Mouse (Mus musculus) embryonic facial prominence, embryonic 13.5 days (tissue): ENCODE measurements around the gene Top3b. TPM values are rescaled to one million over a fixed set of nuclear protein-coding genes. Genes with fewer than 3 reads are reported as not detected.
A peak's percentile ranks its signal among the peaks of the same experiment; 100 is the strongest.
"Not testable (repeated sequence)": the region's sequence is repeated elsewhere in the genome, so short reads cannot be mapped to it uniquely, and the experiment has no call there.

ENCODE experiments used
- ATAC-seq: fragments of 200-750 bp; cut with Nextera tagmentation; 2 replicates; pipeline ENCODE4 v1.8.0; 2017; ENCODE audit warnings: low read depth; ENCODE audit not compliant: insufficient number of reproducible peaks, insufficient read depth, low FRiP score, low TSS enrichment
- H3K27ac ChIP-seq: fragments of 300-500 bp; sonication (generic); 2 replicates; pipeline ENCODE4 v1.5.1; 2015; ENCODE audit warnings: moderate library complexity, mild to moderate bottlenecking, inconsistent platforms
- H3K27me3 ChIP-seq: fragments of 300-500 bp; sonication (generic); 2 replicates; pipeline ENCODE4 v1.6.1; 2015; ENCODE audit warnings: mild to moderate bottlenecking, inconsistent platforms
- H3K36me3 ChIP-seq: fragments of 300-500 bp; sonication (generic); 2 replicates; pipeline ENCODE4 v1.6.1; 2015; ENCODE audit warnings: mild to moderate bottlenecking, inconsistent platforms
- H3K4me1 ChIP-seq: fragments of 300-500 bp; sonication (generic); 2 replicates; pipeline ENCODE4 v1.6.1; 2015; ENCODE audit warnings: inconsistent platforms
- H3K4me2 ChIP-seq: fragments of 300-500 bp; sonication (generic); 2 replicates; pipeline ENCODE4 v1.6.1; 2015; ENCODE audit warnings: moderate library complexity, mild to moderate bottlenecking, inconsistent platforms
- H3K4me3 ChIP-seq: fragments of 300-500 bp; sonication (generic); 2 replicates; pipeline ENCODE4 v1.5.1; 2015; ENCODE audit warnings: mild to moderate bottlenecking, inconsistent platforms
- H3K9ac ChIP-seq: fragments of 300-500 bp; sonication (generic); 2 replicates; pipeline ENCODE4 v1.6.1; 2015; ENCODE audit warnings: mild to moderate bottlenecking, inconsistent platforms
- H3K9me3 ChIP-seq: fragments of 300-500 bp; sonication (generic); 2 replicates; pipeline ENCODE4 v1.6.1; 2016; ENCODE audit warnings: inconsistent platforms
- WGBS: fragments of 180-500 bp; shearing (Covaris S2); methylation state at CpG from one replicate; pipeline ENCODE4 v1.1.7; 2015; ENCODE audit warnings: mixed read lengths; 5-methylcytosine and 5-hydroxymethylcytosine counted together
- polyA plus RNA-seq: library from polyadenylated mRNA; unstranded; fragments of >200 nt; fragmentation: Nextera tagmentation; extraction: Ambion mirVana; gene quantifications from 2 replicates; pipeline ENCODE4 v1.2.1, GENCODE M21; 2015

The Top3b gene
- 73.7 and 77.6 TPM in 2 replicates for polyA plus RNA-seq

DNA sequence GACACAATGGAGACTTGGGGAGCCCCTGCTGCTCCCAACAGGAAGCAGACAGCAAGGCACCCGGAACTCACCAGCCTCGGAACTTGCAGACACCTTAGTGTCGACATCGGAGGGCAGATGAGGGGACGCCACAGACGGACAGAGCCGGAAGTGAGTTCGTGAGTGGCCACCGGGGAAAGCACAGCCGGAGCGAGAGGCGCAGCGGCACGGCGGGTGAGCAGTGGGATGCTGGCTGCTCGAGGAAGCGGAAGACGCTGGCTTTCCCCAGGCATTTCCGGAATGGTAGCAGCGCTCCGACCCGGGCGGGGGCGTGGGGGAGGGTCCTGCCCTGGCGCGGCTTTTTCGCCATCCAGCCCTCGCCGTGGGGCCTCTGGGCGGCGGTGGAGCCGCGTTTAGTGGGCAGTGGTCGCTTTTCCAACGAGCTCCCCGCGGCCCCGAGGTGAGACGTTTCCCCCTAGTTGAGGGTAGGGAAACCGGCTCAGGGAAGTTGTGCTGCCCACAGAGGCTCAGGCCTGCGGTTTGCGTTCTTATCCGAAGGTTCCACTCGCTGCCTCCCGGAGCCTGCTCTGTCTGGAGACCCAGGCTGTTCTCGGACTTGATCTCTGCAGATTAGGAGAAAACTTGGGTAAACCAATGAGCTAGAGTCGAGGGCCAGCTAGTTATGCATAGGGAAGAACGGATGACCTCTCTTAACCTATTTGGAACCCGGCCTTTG, at the start of gene Top3b, which contains the start of gene Vpreb1:
Gene Top3b, plus strand, starts transcription at position 120 of the 715 bp plus-strand sequence.
Gene Vpreb1, minus strand, starts transcription at position 227 of the 715 bp plus-strand sequence.
- peaks cover 9% of the 10 kb centered on the region for H3K4me1 ChIP-seq
- 0 out of 2 replicates have a peak, but pooled peaks cover under 1% of the 10 kb centered on the region for H3K9me3 ChIP-seq
- peaks cover 12% of the 10 kb centered on the region for H3K36me3 ChIP-seq
- H3K4me3 ChIP-seq = peak within 1 kb of the TSS; percentile 76
- no peaks in the 10 kb centered on the region for H3K27me3 ChIP-seq
- peak within 1 kb of the TSS; percentile 92 for H3K9ac ChIP-seq
- peak; percentile 93 for ATAC-seq
- peak within 1 kb of the TSS; percentile 65 for H3K4me2 ChIP-seq
- under 1% methylated on average over 49 of the region's 49 CpGs for WGBS
- peak within 1 kb of the TSS; percentile 94 for H3K27ac ChIP-seq

DNA sequence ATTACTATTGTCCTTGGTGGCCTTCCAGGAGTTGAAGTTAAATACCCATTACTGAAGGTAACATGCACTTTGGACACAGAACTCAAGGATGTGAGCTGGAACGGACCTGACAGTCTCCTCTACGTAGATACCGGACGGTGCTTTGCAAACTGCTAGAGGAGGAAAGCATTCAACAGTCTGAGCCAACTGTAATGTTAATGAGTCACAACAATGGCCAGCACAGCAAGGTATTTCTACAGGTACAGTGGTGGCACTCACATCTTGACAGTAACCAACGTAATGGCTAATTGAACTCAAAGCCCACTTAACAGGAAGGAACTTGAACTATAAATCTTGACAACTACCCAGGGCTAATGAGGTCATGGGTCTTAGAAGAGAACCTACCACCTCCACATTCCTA, 45.1 kb upstream of the Top3b start:
- no peak for ATAC-seq
- no peak overlapping the region for H3K4me2 ChIP-seq
- no peak overlapping the region for H3K27ac ChIP-seq
- H3K4me1 ChIP-seq = peaks cover 7% of the 10 kb centered on the region; the same call in 1 of the 2 replicates
- H3K9me3 ChIP-seq = no peaks in the 10 kb centered on the region
- H3K27me3 ChIP-seq = no peaks in the 10 kb centered on the region
- no peak overlapping the region for H3K9ac ChIP-seq
- H3K36me3 ChIP-seq = no peaks in the 10 kb centered on the region
- H3K4me3 ChIP-seq = no peak overlapping the region
- WGBS = 34% methylated on average over 5 of the region's 5 CpGs

DNA sequence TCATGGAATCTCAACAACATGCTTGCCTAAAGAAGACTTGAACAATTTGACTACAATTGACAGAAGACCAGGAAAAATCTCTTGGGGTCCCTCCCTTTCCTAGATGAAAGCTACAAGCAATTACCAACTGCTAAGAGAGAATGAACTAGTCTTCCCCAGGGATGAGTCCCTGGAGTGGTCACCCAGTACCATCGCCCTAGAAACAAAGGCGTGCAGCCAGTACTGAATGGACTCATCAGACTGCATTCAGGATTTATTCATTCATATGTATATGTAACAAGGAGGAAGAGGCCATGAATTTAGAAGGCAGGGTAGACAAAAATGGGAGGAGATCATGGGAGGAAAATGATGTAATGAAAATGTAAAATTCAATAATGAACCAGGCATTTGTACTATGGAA, 44.3 kb upstream of the Top3b start:
- Histone ChIP-seq H3K36me3 (no peaks in the 10 kb centered on the region), H3K27me3 (no peaks in the 10 kb centered on the region), H3K9ac (no peak overlapping the region), H3K9me3 (no peaks in the 10 kb centered on the region), H3K4me2 (no peak overlapping the region), H3K27ac (no peak overlapping the region), H3K4me3 (no peak overlapping the region), H3K4me1 (peaks cover 7% of the 10 kb centered on the region; the same call in 1 of the 2 replicates)
- ATAC-seq = no peak
- 87% methylated on average over 2 of the region's 2 CpGs for WGBS

DNA sequence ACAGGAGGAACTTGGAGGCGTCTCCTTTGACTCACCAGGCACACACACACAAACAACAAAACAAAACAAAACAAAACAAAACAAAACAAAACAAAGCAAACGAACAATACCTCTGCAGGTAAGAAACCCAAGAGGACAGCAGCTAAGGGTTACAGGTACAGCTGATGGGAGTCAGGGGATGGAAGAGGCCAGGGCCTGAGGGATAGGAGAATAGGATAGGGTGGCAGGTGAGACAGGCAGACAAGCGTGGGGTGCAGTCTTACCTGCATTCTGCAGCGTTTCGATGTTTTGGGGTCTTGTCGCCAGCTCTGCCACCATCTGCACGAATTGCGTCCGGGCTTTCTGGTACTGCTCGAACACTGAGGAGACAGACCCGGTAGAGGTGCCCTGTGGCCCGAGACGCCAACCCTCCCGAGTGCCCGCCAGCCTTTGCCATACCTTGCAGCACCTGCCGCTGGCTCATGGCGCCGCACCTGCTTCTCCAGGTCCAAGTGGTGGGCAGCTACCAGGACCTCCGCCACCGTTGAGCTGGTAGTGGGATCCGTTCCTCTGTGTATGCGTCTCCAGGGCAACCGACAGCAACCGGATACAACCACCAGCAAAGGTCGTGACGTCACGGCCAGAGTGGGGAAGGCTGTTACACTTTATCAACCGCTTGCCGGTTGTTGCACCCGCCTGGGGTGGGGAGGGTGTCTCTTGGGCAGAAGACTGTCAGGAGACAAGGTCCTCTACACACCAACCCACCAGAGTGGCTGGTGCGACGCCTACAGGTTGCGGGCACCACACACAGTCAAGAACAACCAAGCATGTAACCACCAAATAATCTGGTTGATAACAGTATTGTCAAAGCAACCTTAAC, 41.5 kb upstream of the Top3b start, which contains the start of gene Spag6l:
Gene Spag6l, minus strand, starts transcription at position 700 of the 859 bp plus-strand sequence.
- H3K9ac ChIP-seq = peak within 1 kb of the TSS; percentile 65

DNA sequence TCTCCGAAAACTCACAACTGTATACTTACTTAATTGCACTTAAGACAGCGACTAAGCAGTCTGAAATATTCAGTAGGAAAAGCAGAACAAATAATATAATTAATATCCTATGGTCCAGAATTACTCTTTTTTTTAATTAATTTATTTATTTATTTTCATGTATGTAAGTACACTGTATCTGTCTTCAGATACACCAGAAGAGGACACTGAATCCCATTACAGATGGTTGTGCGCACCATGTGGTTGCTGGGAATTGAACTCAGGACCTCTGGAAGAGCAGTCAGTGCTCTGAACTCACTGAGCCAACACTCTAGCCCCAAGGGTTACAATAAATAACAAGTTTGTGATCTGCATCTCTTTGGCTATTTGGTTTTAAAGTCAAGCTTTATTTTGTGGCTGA, 40.9 kb upstream of the Top3b start:
- H3K9me3 ChIP-seq = no peaks in the 10 kb centered on the region
- H3K4me1 ChIP-seq = peaks cover 7% of the 10 kb centered on the region; the same call in 1 of the 2 replicates

More for the DNA sequence above, 41.5 kb upstream of the Top3b start, which contains the start of gene Spag6l:
- H3K27me3 ChIP-seq = no peaks in the 10 kb centered on the region
- H3K27ac ChIP-seq = no peak within 1 kb of the TSS
- no peaks in the 10 kb centered on the region for H3K36me3 ChIP-seq
- peak within 1 kb of the TSS; percentile 44 for H3K4me3 ChIP-seq
- peak; percentile 79 for ATAC-seq
- peak within 1 kb of the TSS; percentile 82 for H3K4me2 ChIP-seq
- no peaks in the 10 kb centered on the region for H3K9me3 ChIP-seq
- WGBS = 7% methylated on average over 33 of the region's 33 CpGs
- H3K4me1 ChIP-seq = peaks cover 7% of the 10 kb centered on the region; the same call in 1 of the 2 replicates

DNA sequence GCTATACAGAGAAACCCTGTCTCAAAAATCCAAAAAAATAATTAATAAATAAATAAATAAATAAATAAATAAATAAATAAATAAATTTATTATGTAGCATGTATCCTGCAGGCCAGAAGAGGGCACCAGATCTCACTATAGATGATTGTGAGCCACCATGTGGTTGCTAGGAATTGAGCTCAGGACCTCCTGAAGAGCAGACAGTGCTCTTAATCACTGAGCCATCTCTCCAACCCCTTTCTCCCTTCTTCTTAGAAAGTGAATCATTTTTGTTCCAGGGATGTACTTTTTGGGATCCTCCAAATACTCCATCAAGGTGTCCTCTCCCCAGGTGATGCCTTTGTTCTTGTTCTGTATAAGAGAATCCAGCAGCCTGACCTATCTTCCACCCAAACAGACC, 21.3 kb upstream of the Top3b start:
- no peak for ATAC-seq
- no peaks in the 10 kb centered on the region for H3K36me3 ChIP-seq
- 0 out of 2 replicates have a peak, but pooled peaks cover 2% of the 10 kb centered on the region for H3K9me3 ChIP-seq
- no peaks in the 10 kb centered on the region for H3K27me3 ChIP-seq
- H3K4me1 ChIP-seq = no peaks in the 10 kb centered on the region
- no peak overlapping the region for H3K27ac ChIP-seq
- no peak overlapping the region for H3K9ac ChIP-seq
- no peak overlapping the region for H3K4me2 ChIP-seq
- H3K4me3 ChIP-seq = no peak overlapping the region

More for the DNA sequence above, 40.9 kb upstream of the Top3b start:
- Histone ChIP-seq H3K27me3 (no peaks in the 10 kb centered on the region), H3K36me3 (no peaks in the 10 kb centered on the region), H3K4me3 (no peak overlapping the region), H3K4me2 (peak overlapping the region; percentile 82), H3K9ac (no peak overlapping the region), H3K27ac (no peak overlapping the region)
- WGBS = 83% methylated on average over 3 of the region's 3 CpGs
- ATAC-seq = no peak

GRCm38 (mm10) chr16:16852411-16852810, 18.1 kb upstream of the Top3b start:
- no peak for ATAC-seq
- 84% methylated on average over 3 of the region's 3 CpGs for WGBS
- Histone ChIP-seq H3K4me2 (no peak overlapping the region), H3K4me1 (no peaks in the 10 kb centered on the region), H3K27me3 (no peaks in the 10 kb centered on the region), H3K9ac (no peak overlapping the region), H3K9me3 (0 out of 2 replicates have a peak, but pooled peaks cover 2% of the 10 kb centered on the region), H3K4me3 (no peak overlapping the region), H3K36me3 (no peaks in the 10 kb centered on the region), H3K27ac (no peak overlapping the region)

DNA sequence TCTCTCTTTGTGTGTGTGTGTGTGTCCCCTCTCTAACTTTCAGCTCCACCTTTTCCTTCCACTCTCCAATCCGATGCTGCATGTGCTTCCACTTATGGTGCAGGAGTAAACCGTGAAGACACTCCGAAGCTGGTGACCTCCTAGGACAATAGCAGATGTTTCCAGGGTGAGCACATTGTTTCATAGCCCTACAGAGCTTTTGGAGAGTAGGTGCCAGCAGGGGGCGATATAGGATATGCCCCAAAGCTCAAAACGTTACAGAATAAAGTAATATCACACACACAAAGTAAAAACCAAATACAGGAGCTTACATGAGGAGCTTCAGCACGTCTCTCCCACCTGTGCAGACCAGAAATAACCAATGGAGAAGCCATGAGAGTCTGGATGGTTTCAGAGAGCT, 15.7 kb upstream of the Top3b start:
- Histone ChIP-seq H3K4me1 (no peaks in the 10 kb centered on the region), H3K27ac (no peak overlapping the region), H3K36me3 (no peaks in the 10 kb centered on the region), H3K27me3 (no peaks in the 10 kb centered on the region), H3K9me3 (0 out of 2 replicates have a peak, but pooled peaks cover 2% of the 10 kb centered on the region), H3K4me2 (no peak overlapping the region), H3K9ac (no peak overlapping the region), H3K4me3 (no peak overlapping the region)
- no peak for ATAC-seq
- WGBS = 21% methylated on average over 6 of the region's 6 CpGs

- H3K27ac ChIP-seq = no peak overlapping the region
- H3K27me3 ChIP-seq = no peaks in the 10 kb centered on the region
- ATAC-seq = no peak
- 0 out of 2 replicates have a peak, but pooled peaks cover 2% of the 10 kb centered on the region for H3K9me3 ChIP-seq
- no peak overlapping the region for H3K4me2 ChIP-seq
- no peak overlapping the region for H3K9ac ChIP-seq
- WGBS = 87% methylated on average over 1 of the region's 1 CpGs
- no peak overlapping the region for H3K4me3 ChIP-seq
- no peaks in the 10 kb centered on the region for H3K4me1 ChIP-seq
- H3K36me3 ChIP-seq = no peaks in the 10 kb centered on the region
These were observed 15.0 kb upstream of the Top3b start for GRCm38 (mm10) chr16:16855541-16855940.

DNA sequence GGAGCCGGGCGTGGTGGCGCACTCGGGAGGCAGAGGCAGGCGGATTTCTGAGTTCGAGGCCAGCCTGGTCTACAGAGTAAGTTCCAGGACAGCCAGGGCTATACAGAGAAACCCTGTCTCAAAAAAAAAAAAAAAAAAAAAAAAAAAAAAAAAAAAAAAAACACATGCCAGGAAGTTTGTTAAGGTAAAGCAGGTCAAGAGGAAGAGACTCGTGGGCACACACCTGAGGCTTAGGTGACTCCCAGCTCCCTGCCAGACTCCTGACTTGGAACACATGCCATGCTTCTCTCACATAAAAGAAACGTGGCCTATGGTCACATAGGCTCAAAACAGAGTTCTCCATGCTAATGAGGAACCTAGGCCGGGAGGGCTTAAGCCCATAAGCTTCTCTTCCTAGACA, 14.5 kb upstream of the Top3b start:
- H3K4me3 ChIP-seq, H3K27me3 ChIP-seq, H3K27ac ChIP-seq, H3K4me1 ChIP-seq, H3K9ac ChIP-seq, H3K4me2 ChIP-seq, H3K9me3 ChIP-seq, H3K36me3 ChIP-seq, ATAC-seq: not testable (repeated sequence)
- 85% methylated on average over 9 of the region's 9 CpGs for WGBS

GRCm38 (mm10) chr16:16856731-16857476, 13.6 kb upstream of the Top3b start:
- ATAC-seq = no peak
- Histone ChIP-seq H3K9me3 (no peaks in the 10 kb centered on the region), H3K4me2 (no peak overlapping the region), H3K9ac (no peak overlapping the region), H3K4me1 (no peaks in the 10 kb centered on the region), H3K36me3 (no peaks in the 10 kb centered on the region), H3K27me3 (no peaks in the 10 kb centered on the region), H3K4me3 (no peak overlapping the region), H3K27ac (no peak overlapping the region)
- 68% methylated on average over 13 of the region's 13 CpGs for WGBS
